Mouse (Mus musculus): ENCODE measurements at regions not wholly inside any gene's neighbourhood (a gene's known extent, or its start where the extent isn't known, plus 50 kb on each side); places are given as distances from the start of the nearest gene placed in this dataset.

- Histone ChIP-seq H3K36me3 (no peaks in the 10 kb centered on the region), H3K4me3 (no peak overlapping the region), H3K9me3 (replicated peaks) (no peaks in the 10 kb centered on the region), H3K27ac (ENCODE audit: poor library complexity, severe bottlenecking) (no peak overlapping the region), H3K4me2 (no peak overlapping the region), H3K9ac (no peak overlapping the region), H3K4me1 (replicated peaks) (no peaks in the 10 kb centered on the region), H3K27me3 (replicated peaks) (no peaks in the 10 kb centered on the region)
- 72% methylated on average over 7 of the region's 7 CpGs for WGBS
- ATAC-seq (ENCODE audit: insufficient number of reproducible peaks, low FRiP score), result no peak
These were observed 99.9 kb upstream of the Cpm start for GRCm38 (mm10) chr10:117529269-117530006.

- WGBS, result 83% methylated on average over 8 of the region's 8 CpGs
- Histone ChIP-seq H3K4me2 (no peak overlapping the region), H3K4me1 (replicated peaks) (no peaks in the 10 kb centered on the region), H3K36me3 (no peaks in the 10 kb centered on the region), H3K27ac (ENCODE audit: poor library complexity, severe bottlenecking) (no peak overlapping the region), H3K9ac (no peak overlapping the region), H3K27me3 (replicated peaks) (no peaks in the 10 kb centered on the region), H3K9me3 (replicated peaks) (no peaks in the 10 kb centered on the region), H3K4me3 (no peak overlapping the region)
- ATAC-seq (ENCODE audit: insufficient number of reproducible peaks, low FRiP score), result no peak
These were observed 100.6 kb upstream of the Cpm start for GRCm38 (mm10) chr10:117528575-117529268.

GRCm38 (mm10) chr10:117527979-117528378 lies 101.3 kb upstream of the Cpm start:
- Histone ChIP-seq H3K36me3 (no peaks in the 10 kb centered on the region), H3K27ac (ENCODE audit: poor library complexity, severe bottlenecking) (no peak overlapping the region), H3K27me3 (replicated peaks) (no peaks in the 10 kb centered on the region), H3K4me2 (no peak overlapping the region), H3K9ac (no peak overlapping the region), H3K4me3 (no peak overlapping the region), H3K9me3 (replicated peaks) (no peaks in the 10 kb centered on the region), H3K4me1 (replicated peaks) (no peaks in the 10 kb centered on the region)
- WGBS, result 81% methylated on average over 6 of the region's 6 CpGs
- ATAC-seq (ENCODE audit: insufficient number of reproducible peaks, low FRiP score), result no peak

GRCm38 (mm10) chr10:117527243-117527642 lies 102.1 kb upstream of the Cpm start:
- ATAC-seq (ENCODE audit: insufficient number of reproducible peaks, low FRiP score), result no peak
- Histone ChIP-seq H3K27ac (ENCODE audit: poor library complexity, severe bottlenecking) (no peak overlapping the region), H3K4me2 (no peak overlapping the region), H3K4me1 (replicated peaks) (no peaks in the 10 kb centered on the region), H3K27me3 (replicated peaks) (no peaks in the 10 kb centered on the region), H3K9ac (no peak overlapping the region), H3K9me3 (replicated peaks) (no peaks in the 10 kb centered on the region), H3K36me3 (no peaks in the 10 kb centered on the region), H3K4me3 (no peak overlapping the region)
- WGBS, result 88% methylated on average over 5 of the region's 5 CpGs

GRCm38 (mm10) chr10:117526834-117527188 lies 102.5 kb upstream of the Cpm start:
- Histone ChIP-seq H3K4me3 (no peak overlapping the region), H3K4me2 (no peak overlapping the region), H3K9me3 (replicated peaks) (no peaks in the 10 kb centered on the region), H3K27ac (ENCODE audit: poor library complexity, severe bottlenecking) (no peak overlapping the region), H3K27me3 (replicated peaks) (no peaks in the 10 kb centered on the region), H3K36me3 (no peaks in the 10 kb centered on the region), H3K9ac (no peak overlapping the region), H3K4me1 (replicated peaks) (no peaks in the 10 kb centered on the region)
- 75% methylated on average over 3 of the region's 3 CpGs for WGBS
- no peak for ATAC-seq (ENCODE audit: insufficient number of reproducible peaks, low FRiP score)

GRCm38 (mm10) chr10:117526008-117526833 lies 103.1 kb upstream of the Cpm start:
- 77% methylated on average over 16 of the region's 16 CpGs for WGBS
- Histone ChIP-seq H3K9me3 (replicated peaks) (no peaks in the 10 kb centered on the region), H3K4me3 (no peak overlapping the region), H3K27ac (ENCODE audit: poor library complexity, severe bottlenecking) (no peak overlapping the region), H3K36me3 (no peaks in the 10 kb centered on the region), H3K4me1 (replicated peaks) (no peaks in the 10 kb centered on the region), H3K9ac (no peak overlapping the region), H3K27me3 (replicated peaks) (no peaks in the 10 kb centered on the region), H3K4me2 (no peak overlapping the region)
- ATAC-seq (ENCODE audit: insufficient number of reproducible peaks, low FRiP score), result no peak

- no peak for ATAC-seq (ENCODE audit: insufficient number of reproducible peaks, low FRiP score)
- Histone ChIP-seq H3K27me3 (replicated peaks) (no peaks in the 10 kb centered on the region), H3K9me3 (replicated peaks) (no peaks in the 10 kb centered on the region), H3K4me2 (no peak overlapping the region), H3K36me3 (no peaks in the 10 kb centered on the region), H3K27ac (ENCODE audit: poor library complexity, severe bottlenecking) (no peak overlapping the region), H3K4me3 (no peak overlapping the region), H3K4me1 (replicated peaks) (no peaks in the 10 kb centered on the region), H3K9ac (no peak overlapping the region)
- WGBS, result 50% methylated on average over 3 of the region's 3 CpGs
These were observed 103.7 kb upstream of the Cpm start for GRCm38 (mm10) chr10:117525608-117526007.

- no peak overlapping the region for H3K4me3 ChIP-seq
- no peaks in the 10 kb centered on the region for H3K36me3 ChIP-seq
- H3K27ac ChIP-seq (ENCODE audit: poor library complexity, severe bottlenecking), result no peak overlapping the region
- no peak overlapping the region for H3K9ac ChIP-seq
- H3K4me1 ChIP-seq (replicated peaks), result no peaks in the 10 kb centered on the region
- no peaks in the 10 kb centered on the region for H3K27me3 ChIP-seq (replicated peaks)
- 77% methylated on average over 8 of the region's 8 CpGs for WGBS
- H3K4me2 ChIP-seq, result no peak overlapping the region
- H3K9me3 ChIP-seq (replicated peaks), result no peaks in the 10 kb centered on the region
- ATAC-seq (ENCODE audit: insufficient number of reproducible peaks, low FRiP score), result no peak
These were observed 104.3 kb upstream of the Cpm start for GRCm38 (mm10) chr10:117524926-117525565.

GRCm38 (mm10) chr10:117524101-117524500 lies 105.2 kb upstream of the Cpm start:
- Histone ChIP-seq H3K4me1 (replicated peaks) (no peaks in the 10 kb centered on the region), H3K27ac (ENCODE audit: poor library complexity, severe bottlenecking) (no peak overlapping the region), H3K4me2 (no peak overlapping the region), H3K36me3 (no peaks in the 10 kb centered on the region), H3K4me3 (no peak overlapping the region), H3K9ac (no peak overlapping the region), H3K9me3 (replicated peaks) (no peaks in the 10 kb centered on the region), H3K27me3 (replicated peaks) (no peaks in the 10 kb centered on the region)
- WGBS, result 86% methylated on average over 7 of the region's 7 CpGs
- ATAC-seq (ENCODE audit: insufficient number of reproducible peaks, low FRiP score), result no peak

GRCm38 (mm10) chr10:117522906-117523829 lies 106.1 kb upstream of the Cpm start:
- Histone ChIP-seq H3K9ac (no peak overlapping the region), H3K4me2 (no peak overlapping the region), H3K27me3 (replicated peaks) (no peaks in the 10 kb centered on the region), H3K4me1 (replicated peaks) (no peaks in the 10 kb centered on the region), H3K36me3 (no peaks in the 10 kb centered on the region), H3K9me3 (replicated peaks) (no peaks in the 10 kb centered on the region), H3K4me3 (no peak overlapping the region), H3K27ac (ENCODE audit: poor library complexity, severe bottlenecking) (no peak overlapping the region)
- 80% methylated on average over 10 of the region's 10 CpGs for WGBS
- no peak for ATAC-seq (ENCODE audit: insufficient number of reproducible peaks, low FRiP score)
